Mouse (Mus musculus) lung, postnatal 36 days (tissue): Measurements from ENCODE around the gene Bok.
A peak's percentile ranks its signal among the peaks of the same experiment; 100 is the strongest.

Experiments
- DNase-seq: peaks from one replicate; pipeline ENCODE4 v3.0.0; 2022; ENCODE audit warnings: mixed read lengths

Bok gene

DNA sequence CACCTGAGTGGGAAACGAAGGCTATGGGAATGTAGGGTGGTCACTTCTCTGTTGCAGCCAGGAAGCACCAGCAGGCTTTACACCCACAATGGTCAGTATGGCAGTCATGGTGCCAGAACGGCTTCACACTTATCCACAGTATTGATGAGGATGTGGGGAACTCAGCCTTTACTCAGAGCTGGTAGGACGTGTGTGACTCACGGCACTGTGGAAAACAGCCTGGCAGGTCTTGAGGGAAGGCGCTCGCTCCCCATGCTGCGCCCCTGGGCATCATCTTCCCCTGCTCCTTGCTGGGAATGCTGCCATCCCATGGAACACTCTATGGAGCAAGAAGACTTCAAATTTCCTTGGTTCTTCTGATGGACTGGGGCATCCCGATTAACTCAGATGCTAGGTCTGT, 5.6 kb downstream of the Bok start:
- no peak for DNase-seq

DNA sequence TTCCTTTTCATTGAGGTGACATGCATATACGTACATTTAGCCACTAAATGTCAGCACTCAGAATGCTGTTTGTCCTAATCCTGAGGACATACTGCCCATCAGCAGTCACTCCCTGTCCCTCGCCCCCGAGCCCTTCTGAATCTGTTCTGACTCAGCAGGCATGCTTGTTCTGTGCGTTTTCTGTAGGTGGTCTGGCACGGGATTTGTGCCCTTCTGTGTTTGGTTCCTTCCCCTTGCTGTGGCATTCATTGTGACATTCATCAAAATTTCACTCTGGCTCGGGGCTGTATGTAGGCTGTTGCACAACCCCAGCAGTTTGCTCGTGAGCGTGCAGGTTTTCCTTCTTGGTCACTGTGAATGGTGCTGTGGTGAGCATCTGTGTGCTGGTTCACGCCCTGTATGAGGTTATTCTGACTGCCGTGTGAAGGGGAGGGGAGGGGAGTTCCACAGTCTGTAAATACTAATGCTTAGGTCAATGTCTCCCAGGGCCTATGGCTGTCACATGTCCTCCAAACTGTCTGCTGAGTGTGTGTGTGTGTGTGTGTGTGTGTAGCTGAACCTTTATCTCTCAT, 6.4 kb downstream of the Bok start:
- DNase-seq, result no peak

DNA sequence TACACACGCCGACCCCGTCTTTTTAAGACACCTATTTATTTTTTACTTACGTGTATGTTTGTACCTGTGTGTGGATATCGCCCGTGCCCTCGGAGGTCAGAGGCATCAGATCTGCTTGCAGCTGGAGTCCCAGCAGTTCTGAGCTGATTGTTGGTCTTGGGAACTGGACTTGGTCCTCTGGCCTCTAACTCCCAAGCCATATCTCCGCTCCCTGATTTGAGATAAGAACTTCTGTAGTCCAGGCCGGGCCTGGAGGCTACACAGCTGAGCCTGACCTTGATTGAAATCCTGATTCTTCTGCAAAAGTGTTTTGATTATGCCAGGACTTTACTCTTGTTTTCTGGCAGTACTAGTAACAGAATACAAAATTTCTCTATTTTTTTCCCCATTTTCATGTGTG, 7.3 kb downstream of the Bok start:
- DNase-seq, result no peak

DNA sequence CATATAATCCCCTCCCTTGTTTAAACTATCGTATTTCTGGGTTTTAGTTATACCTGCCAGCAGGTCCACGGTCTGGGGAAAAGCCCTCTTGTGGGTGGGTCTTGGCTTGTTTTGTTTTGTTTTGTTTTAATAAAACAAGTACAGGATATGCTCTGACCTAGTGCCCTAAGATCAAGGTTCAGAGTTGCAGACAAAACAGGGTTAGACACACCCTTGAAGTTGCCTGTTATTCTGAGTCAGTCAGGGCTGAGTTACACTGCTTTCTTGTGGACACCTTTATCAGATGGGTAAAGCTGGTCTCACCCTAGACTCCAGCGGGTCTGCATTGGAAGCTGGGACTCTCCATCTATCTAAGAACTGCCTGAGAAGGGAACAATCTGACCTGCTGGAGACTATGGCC, 8.0 kb downstream of the Bok start:
- no peak for DNase-seq

DNA sequence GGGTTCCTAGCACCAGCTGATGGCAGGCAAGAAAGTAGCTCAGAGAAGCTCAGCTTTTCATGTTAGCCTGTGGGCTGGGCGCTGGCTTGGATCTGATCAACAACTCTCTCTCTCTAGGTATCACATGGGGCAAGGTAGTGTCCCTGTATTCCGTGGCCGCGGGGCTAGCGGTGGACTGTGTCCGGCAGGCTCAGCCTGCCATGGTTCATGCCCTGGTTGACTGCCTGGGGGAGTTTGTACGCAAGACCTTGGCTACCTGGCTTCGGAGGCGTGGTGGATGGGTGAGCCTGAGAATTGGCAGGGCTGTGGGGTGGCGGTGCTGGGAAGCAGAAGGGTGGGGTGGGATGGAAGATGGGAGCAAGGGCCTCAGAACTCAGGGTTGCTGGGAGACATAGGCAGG, 8.5 kb downstream of the Bok start:
- no peak for DNase-seq

DNA sequence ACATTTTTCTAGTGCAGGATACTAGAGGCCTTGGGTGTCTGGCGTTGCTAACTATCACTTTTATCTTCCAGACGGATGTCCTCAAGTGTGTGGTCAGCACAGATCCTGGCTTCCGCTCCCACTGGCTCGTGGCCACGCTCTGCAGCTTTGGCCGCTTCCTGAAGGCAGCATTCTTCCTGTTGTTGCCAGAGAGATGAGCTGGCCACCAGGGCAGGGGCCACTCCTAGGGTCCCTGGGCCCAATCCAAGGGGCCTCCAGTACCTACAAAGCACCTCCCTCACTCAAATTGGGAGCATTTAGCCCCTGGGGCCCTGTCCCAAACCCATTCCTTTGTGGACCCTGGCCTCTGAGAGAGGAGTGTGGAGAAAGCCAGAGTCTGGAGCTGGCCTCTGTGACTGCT, 9.5 kb downstream of the Bok start:
- DNase-seq, result peak; percentile 77

DNA sequence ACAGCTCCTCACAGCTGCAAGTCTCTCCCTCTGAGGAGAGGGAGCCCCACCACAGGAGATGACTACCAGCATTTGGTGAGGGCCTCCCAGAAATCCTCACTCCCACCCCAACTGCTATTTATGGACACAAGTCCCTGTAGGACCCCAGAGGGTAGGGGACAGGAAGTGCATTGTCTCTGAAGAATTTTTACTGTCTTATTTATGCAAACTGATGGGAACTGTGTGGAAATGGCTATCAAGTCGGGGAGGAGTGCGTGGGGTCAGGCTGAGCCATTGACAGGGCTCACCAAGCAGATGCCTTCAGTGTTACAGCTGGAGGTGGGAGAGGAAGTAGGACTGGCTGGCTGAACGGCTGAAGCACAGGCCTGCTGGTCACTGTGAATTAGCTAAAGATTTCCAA, 11.9 kb downstream of the Bok start:
- no peak for DNase-seq

DNA sequence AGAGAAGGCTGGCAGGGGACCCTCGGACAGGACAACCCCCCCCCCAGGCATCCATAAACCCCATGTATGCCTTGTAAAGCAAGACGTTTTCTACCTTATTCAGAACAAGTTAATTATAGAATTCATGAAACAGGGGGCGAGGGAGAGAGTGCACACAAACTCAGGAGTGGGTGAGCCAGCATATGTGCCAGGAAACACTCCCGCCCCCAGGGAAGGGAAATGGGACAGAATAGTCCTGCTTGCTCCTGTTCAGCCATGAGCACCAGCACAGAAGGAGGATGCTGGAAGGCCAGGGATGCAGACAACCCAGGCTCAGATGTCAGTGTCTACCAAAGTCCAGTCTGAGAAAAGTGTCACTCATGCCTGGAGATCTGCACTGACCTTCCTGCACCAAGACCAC, 13.7 kb downstream of the Bok start:
- no peak for DNase-seq

DNA sequence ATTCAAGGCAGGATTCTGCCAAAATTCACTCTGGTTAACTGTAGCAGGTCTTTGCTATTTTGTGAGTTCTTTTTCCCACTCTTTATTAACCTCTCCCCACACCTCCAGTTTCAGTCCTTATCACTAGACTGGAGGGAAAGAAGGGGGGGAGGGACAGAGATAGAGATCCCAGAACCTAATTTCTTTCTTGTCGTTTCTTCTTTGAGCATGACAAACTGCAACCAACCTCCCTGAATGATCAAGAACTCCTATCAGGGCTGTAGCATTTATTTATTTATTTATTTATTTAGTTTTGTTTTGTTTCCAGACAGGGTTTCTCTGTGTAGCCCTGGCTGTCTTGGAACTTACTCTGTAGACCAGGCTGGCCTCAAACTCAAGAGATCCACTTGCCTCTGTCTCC, 16.6 kb downstream of the Bok start:
- DNase-seq, result no peak

DNA sequence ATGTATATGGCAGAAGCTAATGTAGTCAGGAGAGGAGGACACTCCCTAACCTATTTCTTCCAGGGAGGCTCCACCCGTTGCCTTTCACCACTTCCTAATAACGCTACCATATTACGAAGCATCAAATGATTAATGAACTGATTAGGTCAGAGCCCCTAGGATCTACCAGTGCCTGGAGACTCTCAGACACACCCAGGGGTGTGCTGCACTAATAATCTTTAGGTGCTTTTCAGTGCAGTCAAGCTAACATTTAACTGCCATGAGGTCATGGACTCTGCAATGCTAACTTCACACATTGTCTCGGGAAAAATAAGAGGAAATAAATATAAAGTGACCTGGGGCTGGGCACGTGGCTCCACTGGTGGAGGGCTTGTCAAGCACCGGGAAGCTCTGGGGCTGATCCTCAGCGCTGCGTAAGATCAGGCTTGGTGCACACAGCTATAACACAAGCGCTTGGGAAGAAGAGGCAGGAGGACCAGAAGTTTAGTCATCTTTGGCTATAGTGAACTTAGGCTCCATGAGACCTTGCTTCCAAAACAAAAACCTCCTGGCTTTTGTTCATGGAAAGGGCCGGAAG, 18.1 kb downstream of the Bok start:
- DNase-seq, result no peak

DNA sequence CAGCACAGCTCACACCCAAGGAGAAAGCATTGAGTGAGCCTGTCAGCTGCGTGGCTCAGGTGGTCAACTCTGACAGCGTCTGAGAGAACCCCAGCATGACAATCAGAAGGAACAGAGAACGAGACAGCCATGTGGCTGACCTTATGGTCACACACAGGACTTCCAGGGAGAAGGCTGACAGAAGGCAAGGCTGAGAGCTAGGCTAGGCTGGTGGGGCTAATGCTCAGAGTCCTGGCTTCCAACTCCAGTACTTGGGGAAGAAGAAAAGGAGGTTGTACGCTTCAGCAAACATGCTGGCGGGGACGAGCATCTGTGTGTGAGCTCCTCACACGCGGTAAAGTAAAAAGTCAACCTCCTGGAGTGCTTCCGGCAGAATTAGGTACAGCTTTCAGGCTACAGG, 18.9 kb downstream of the Bok start:
- DNase-seq, result no peak

DNA sequence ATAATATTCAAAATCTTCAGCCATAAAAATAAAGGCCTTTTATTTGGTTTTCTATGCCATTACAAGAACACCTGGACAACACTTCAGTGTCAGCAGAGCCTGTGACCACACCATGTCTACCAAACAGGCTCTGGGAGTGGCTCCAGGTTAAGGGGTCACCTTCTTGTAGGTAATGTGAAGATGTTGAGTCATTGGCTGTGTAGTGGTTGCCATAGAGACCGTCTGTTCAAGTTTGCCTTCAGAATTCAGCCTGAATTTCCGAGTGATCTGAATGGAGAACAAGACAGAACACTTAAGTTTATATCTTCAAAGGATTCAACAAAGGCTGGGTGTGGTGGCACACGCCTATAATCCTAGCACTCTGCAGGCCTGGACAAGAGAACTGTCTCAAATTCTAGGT, 19.9 kb downstream of the Bok start:
- DNase-seq, result peak; percentile 57

DNA sequence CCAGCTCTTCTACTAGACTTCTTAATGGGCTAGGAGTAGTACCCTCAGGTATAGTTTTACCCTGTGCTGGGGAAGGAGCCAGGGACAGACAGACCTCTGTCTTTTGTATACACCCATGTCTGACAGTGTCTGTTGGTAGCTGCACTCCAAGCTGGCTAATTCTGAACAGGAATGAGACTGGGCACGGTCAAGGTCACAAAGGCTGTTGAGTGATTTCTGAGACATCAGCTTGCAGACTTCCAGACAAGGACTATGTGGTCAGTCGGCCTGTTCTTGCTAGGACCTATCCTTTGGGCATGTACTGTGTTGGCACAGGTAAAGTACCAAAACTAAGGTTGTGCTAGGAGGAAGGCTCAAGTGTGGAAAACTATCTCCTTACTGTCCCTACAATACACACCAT, 30.7 kb downstream of the Bok start:
- DNase-seq, result no peak

DNA sequence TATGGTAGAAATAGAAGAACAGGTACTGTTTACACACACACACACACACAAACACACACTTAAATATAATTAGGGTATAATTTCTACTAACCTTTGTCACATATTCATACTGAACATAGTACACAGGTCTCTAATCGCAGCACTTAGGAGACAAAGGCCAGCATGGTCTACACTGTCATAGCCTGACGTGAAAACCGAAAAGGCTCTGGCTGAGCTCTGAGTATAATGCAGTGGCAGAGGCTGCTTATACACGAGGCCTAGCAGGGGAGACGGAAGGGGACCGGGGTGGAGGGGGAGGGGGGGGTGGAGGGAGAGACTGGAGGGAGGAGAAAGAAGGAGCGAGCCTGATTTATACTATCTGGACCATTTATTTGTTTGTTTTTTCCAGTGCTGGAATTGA, 36.1 kb downstream of the Bok start:
- no peak for DNase-seq

DNA sequence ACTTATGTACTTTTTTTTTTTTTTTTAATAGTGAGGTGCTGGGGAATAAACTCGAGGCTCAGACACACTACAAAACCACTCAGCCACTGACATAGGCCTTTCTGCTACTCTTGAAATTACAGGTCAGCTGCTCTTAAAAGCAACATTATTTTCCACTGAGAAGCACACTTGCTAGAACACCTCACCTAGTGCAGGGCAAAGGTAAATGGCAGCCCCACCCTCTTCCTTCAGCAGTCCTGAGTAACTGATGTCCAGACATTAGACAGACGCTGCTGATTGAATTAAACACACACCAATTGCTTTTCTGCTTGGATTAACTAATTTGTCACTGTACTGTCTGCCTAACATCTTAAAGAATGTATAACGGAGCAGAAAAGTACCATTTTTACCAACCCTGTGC, 39.2 kb downstream of the Bok start:
- no peak for DNase-seq

DNA sequence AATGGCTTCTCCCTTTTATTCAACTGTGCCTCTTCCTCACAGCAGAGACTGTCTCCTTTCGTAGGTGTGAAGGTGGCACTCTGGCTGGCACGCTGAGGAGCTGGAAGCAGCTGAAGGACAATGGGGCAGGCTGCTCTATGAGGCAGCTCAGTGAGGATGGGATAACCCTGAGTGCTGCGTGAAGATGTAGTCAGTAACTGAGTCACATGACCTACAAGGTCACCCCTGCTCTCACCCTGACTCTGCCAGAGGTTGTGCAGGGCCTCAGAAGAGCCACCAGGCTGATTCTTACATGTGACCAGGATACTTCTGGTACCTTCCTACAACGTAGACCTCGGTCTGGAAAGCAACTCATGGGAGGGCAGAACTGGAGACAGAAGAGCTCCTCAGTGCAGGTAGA, 40.2 kb downstream of the Bok start:
- no peak for DNase-seq

DNA sequence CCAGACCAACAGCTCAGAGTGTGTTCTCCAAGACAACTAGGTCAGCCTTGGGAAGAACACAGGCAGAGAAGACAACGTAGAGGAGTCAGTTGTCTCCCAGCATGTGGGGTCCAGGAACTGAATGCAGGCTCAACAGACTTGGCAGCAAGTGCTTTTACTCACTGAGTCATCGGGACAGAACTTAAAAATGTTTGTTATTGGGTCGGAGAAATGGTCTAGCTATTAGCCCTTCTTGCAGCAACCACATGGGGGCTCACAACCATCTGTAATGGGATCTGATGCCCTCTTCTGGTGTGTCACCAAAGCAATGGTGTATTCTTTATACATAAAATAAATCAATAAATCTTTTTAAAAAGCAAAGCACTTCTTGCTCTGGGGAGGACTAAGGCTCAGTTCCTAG, 40.7 kb downstream of the Bok start:
- DNase-seq, result no peak

DNA sequence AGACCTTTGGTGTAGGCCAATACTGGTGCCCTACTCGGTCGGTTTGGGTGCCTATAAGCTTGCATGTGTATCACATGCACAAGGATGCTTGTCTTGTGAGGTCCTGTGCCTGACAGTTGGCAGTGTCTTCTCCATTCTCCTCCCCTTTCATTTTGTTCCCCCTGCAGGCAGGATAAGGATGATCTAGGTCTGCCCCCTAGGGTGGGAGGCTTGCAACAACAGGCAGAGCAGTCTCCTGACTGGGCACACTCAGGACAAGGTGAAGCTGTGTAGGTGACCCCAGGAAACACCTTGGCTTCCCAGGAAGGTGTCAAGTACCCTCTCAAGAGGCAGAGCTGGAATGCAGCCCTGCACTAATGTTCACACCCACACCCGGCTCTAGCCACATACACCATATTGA, 41.5 kb downstream of the Bok start:
- DNase-seq, result peak; percentile 83

DNA sequence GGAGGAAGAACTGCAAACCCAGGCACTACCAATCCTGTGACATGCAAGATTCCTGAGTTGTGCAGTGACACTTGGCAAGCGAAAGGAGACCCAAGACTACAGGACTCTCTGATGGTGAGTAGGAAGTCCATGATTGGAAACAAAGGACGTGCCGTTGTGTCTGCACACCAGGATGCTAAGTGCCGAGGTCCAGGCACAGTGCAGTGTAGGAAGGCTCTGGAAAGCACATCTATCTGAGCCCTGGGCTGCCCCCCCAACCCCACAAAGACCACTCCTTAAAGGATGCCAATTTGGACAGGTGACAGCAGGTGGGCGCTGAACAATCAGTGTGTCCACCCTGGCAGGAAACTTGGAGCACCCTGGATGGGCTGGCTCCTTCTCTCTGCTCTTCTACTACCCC, 45.6 kb downstream of the Bok start:
- DNase-seq, result no peak

DNA sequence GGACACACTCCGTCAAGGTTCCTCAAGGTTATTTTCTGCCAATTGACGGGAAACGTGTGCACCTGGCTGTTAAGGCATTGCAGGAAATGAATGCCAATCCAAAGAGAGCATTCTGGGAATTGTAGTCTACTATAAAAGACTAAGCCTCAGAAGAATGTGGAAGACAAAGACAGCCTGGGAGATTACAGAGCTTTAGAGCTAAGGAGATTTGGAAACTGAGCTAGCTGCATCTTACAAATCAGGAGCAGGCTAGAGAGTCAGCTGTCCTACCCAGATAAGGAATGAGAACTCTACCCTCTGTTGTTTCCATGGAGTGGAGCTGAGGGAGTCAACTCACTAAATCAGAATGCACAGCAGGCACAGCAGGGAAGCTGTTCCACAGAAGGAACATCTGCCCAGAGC, 46.4 kb downstream of the Bok start:
- peak; percentile 16 for DNase-seq

DNA sequence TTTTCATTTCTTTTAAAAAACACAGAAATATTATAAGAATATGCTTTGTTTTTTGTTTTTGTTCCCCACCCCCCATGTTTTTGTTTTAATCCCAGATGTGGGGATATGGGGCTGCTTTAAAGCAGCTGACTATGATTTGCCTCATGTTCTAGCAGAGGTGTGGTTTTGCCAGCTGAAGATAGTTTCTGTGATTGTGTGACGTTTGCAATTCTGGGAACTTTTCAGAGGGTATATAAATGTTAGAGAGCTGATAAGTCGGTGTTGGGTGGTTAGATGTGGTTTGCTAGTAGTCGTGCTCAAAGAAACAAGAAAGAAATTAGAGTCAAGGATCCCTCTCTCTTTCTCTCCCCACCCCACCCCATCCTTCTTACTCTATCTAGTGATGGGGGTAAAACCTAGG, 50.4 kb downstream of the Bok start:
- no peak for DNase-seq

DNA sequence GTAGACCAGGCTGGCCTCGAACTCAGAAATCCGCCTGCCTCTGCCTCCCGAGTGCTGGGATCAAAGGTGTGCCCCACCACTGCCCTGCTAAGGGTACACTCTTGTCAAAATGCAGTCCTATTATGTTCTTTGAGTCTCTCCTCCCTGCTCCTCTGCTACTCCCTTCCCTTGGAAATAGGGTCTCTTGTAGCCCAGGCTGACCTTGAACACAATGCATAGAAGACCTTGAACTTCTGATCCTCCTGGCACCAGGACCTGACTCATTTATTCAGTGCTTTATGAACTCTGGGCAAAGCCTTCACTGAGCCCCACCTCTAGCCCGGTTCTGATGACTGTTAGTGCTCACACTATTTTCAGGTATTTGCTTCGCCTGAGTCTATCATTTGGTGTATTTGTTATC, 52.3 kb downstream of the Bok start:
- no peak for DNase-seq

DNA sequence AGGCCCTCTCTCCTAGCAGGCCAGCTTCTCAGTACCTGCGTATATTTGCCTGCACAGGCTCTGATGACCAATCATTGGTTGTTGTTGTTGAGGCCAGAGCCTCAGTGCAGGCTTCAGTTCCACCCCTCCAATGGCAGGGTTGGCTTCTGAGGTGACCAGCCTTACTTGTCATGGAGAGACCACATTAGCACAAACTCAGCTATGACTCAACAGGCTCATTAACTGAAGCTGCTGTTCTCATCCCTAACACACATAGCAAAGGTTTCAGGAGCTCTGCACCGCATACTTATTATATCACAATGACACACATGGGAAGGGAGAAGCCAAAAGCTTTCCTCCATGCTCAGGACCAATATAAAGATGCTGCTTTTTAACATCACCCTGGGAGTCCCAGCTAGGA, 55.2 kb downstream of the Bok start:
- DNase-seq, result no peak

DNA sequence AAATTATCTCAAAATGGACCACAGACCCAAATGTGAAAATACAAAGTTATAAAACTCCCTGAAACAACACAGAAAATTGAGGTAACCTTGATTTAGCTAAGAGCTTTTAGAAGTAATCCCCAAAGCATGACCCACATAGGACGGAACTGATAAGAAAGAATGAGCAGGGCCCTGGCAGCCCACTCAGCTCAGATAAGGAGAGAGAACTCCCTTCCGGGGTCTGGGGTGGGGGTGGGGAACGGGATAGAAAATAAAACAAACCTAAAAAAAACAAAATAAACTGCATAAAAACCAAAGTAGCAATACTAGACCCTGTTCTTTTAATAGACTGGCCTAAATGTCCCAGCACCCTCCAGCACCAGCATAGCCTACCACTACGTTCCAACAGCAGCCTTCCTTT, 56.5 kb downstream of the Bok start:
- no peak for DNase-seq

DNA sequence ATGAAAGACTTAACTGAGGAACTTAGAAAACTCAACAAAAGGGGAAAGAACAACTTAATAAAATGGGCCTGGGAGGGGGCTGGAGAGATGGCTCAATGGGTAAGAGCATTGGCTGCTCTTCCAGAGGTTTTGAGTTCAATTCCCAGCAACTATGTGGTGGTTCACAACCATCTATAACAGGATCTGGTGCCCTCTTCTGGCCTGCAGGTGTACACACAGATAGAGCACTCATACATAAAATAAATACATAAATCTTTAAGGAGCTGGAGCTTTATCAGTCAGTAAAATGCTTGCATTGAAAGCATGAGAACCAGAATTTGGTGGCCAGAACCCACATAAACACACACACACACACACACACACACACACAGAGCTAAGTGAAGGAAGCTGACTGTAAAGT, 57.5 kb downstream of the Bok start:
- no peak for DNase-seq
